Mouse (Mus musculus) cerebellum, postnatal 14 days (tissue): ENCODE measurements at regions not wholly inside any gene's neighbourhood (a gene's known extent, or its start where the extent isn't known, plus 50 kb on each side); places are given as distances from the start of the nearest gene placed in this dataset.

ENCODE experiments used
- DNase-seq, 2 experiments: peaks; one replicate each; pipeline ENCODE4 v3.0.0; 2021; ENCODE audit warnings: mixed read lengths in 2 of 2

GRCm38 (mm10) chr13:32536241-32536640, 197.7 kb upstream of the Gmds start:
- DNase-seq = no peak

DNA sequence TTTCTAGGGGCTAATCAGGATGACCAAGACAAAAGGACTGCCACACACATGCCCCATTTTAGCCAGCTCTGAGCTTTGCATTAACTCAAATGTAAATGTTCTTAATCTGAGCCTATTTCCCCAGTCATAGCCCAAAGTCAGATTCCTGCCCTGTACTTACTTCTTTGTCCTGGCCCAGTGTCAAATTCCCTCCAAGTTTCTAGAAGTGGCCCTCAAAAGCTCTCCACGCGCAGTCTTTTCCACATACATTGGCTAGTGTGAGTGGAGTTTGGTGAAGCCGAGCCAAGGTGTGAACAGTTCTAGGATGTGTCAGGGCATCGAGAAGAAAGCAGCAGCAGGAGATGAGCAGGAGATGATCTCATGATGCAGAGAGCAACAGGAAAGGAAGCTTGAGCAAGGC, 197.1 kb upstream of the Gmds start:
- DNase-seq = no peak

- DNase-seq = peak; percentile 6 to 17
Observed at GRCm38 (mm10) chr13:32530926-32531512, 192.5 kb upstream of the Gmds start.

DNA sequence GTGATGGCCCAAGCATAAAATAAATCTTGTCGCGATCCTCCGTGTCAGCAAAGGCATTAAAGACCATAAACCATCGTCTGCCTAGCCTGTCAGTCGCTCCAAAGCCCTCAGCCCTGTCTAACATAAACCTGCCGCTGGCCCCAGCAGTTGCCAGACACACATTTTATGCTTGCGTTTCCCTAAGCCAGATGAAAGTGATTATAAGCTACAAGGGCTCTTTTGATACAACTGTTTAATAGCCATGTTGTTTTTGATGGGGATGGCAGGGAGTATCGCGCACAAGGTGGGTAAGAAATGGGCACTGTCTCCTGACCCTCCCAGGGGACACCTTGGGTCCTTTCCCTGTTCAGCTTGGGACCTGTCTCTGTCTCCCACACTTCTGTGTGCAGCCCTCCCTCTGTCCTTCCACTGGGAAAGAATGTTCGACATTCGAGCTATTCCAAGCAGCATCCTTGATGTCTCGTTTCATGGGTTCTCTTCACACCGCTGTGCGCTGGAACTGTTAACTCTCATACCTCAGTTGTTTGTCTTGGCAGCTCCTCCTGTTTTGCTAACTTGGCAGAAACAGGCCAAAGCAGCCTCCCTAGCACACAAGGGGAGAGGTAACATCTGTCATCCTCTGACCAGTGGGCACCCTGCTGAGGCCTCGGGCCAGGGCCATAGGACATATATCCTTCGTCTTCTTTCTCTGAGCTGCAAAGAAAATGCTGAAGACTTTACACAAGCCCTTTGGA, 180.2 kb upstream of the Gmds start:
- DNase-seq = no peak

DNA sequence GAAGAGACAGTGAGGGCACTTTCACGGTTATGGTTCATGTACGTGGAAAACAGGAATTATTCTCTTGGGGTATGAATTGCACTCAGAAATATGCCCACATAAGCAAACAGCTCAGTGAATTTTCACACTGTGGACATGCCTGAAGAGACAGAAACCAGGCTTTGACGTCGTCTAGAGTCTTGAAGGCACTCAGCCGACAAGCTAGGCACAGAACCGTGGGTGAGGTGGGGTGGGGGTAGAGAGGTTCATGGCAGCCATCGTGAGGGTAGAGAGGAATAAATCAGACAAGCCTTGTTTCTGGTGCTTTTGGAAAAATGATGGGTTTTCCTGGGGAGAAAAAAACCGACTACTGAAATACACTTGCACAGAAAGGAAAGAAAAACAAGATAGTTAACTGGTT, 179.0 kb upstream of the Gmds start:
- no peak for DNase-seq

GRCm38 (mm10) chr13:32509231-32510023, 170.9 kb upstream of the Gmds start:
- no peak for DNase-seq

DNA sequence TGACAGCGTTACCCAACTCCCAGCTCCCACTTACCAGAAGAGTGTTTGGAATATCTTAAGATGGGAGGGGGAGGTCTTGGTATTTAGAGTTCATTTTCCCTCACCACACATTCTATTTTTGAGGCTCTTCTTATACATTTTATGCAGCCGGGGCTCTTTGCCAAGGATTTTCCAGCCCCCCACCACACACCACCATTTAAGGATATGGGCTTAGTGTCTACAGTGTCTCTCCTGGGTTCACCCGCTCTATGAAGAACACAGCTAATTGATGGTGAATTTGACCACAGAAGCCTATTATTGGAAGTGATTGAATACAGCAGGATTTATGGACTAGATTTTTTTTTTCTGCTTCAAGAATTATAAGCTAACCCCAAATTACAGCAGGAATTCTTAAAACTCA, 169.9 kb upstream of the Gmds start:
- DNase-seq = no peak

- no peak for DNase-seq
Observed at GRCm38 (mm10) chr13:32507825-32508224, 169.3 kb upstream of the Gmds start.

DNA sequence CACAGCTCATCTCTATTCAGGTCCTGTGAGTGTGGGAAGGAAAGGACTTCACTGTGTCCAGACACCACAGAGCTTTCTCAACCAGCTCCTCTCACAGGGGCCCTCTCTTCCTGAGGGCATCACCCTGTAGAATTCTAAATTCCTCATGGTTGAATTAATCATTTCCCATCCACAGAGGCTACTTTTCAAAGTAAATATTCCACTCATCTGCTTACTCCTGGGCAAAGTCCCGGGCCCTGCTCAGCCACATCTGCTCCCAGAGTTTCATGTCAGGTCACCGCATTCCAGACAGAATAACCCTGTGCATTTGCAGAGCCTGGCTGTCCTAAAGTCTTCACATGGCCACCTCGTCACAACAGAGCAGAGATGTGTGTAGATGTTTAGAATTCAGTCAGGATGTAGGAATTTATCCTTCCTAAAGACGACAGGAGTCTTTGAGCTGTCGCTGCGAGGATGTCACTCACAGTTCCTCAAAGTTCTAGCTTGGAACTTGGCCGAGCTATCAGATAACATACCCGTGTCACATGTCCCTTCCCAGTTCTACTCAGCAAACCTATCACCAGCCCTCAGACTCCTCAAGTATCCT, 159.8 kb upstream of the Gmds start:
- no peak for DNase-seq

DNA sequence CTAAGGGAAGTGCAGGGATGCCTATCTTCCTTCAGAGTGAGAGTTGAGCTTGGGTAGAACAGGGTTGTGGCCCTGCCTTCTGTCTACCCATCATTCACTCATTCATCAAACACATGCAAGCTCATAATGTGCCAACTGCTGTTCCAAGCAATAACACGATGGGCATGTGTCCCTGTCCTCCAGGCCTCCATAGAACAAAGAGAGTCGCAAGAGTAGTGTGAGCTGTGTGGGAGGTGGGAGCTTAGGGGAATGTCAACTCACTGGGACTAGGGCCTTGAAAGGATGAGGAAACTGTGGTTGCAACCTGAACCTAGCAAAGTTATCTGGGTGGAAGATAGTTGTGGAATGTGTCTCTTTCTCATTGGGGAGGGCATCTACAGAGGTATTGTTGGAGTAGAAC, 157.7 kb upstream of the Gmds start:
- DNase-seq = no peak

DNA sequence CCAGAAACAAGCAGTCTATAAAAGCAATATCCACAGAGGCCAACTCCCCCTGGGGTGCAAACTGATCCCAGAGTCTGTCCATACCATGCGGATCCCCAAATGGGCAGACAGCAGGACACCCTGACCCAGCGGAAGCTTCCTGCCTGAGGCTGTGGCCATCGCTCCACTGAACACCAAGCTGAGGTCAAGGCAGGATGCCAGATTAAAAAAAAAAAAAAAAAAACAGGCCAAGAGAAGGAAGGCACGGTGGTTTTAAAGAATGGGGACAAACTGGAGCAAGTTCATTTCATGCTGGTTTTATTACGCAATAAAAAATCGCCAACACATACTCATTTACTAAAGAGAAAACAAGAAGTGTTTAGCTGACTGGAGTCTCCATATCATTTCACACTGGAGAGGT, 156.5 kb upstream of the Gmds start:
- DNase-seq = peak; percentile 35 to 47

DNA sequence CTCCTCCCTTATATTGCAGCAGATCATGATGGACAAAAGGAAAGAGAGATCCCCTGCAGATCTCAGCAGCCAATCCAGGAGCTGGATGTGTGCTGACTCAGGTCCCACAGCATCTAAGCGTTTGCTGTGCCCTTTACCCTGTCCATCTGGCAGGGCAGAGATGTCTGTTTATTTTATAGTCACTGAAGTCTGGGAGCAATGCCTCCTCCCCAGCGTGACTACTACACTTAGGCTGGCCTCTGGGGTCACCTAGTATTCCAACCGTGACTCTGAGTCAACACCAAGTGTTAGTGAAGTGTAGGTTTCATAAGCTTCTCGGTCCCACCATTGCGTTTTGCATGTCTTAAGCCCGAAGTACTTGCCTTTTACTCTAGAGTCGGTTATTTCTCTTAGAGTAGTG, 155.3 kb upstream of the Gmds start:
- DNase-seq = no peak

DNA sequence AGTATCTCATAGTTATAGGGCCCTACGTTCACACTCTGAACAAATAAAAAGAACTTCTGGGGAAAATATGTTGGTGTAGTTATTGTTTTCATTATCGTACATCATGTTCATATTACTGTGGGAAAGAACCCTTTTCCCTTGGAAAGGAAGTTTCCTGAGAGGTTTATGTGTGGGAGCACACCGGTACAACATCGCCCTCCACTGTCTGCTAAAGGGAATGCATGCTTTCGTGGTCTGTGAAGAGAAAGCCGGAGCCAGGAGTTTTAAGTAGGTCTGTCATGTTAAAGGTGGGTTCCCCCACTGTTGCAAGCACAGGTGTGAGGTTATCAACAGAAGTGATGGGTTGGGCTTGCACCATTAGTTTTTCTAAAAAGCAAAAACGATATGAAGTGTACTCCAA, 154.8 kb upstream of the Gmds start:
- peak; percentile 72 to 82 for DNase-seq

GRCm38 (mm10) chr13:32492566-32492965, 154.0 kb upstream of the Gmds start:
- no peak for DNase-seq

DNA sequence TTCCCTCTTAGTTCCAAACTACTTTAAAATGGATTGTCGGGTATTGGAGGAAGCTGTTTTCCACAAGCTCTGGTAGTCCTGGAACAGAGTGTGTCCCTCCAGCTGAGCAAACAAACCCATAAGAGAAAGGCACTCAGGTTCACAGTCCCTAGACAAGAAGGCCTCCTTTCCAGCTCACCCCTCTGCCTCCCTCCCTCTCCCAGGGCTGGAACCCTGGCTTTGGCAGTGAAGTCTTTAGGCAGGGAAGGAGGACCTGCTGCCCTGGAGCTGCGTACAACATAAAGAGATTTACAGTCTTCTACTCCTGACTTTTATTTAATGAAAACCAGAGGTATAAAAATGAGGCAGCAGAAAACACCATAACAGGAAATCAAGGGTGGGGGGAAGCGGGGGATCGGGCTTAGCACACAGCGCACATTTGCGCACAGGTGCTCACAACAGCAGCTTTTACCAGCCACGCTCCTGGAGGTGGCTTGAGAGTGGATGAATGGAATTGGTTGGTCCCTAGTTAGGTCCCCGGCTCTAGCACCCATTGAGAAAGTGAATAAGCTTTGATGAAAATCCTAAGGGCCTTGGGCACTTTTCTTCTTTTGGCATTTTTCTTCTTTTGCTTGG, 143.0 kb upstream of the Gmds start:
- DNase-seq = no peak

DNA sequence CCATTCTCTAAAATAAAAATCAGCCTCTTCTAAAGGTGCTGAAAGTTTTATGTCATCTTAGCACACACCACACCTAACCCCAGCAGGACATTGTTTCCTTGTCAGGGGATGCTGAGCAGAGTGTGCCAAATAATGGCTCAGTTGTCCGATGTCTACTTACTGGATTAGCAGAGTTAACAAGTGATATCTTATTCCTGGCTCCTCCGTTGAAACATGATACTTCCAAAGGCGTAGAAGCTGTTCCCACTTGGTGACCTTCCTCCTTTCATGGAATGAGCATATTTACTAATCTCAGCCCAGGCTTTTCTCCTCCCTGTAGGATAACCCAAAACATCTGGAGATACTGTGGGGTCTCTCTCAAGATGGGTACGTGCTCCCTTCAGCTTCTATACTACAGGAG, 141.5 kb upstream of the Gmds start:
- DNase-seq = no peak

DNA sequence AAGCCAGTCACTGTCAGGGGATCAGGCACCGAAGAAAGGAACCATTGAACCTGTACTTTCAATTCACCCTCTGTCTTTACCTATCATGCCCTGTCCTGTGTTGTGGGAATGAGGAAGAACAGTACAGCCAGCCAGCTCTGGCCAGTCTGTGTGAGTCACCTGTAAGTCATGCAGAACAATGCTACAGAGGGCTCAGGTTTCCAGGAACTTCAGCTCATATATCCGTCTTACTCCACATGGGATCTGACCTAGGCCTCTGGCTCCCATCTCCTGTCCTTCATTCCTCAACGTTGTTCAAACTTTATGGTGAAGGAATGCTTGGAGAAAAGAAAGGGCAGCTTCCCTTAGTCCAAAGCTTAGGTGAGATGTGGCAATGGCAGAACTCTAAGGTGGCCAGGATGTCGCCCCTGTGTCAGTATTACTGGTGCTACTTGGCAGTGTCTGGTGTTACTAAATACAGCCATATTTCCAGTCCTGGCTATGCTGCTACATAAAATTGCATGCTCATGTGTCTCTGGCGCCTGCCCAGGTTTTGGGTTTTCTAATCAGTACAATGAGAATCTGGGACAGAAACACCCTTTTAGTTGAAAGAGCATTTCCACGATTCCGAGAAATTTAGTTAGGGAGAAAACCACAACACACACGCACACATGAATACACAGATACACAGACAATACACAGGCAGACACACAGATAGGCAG, 140.7 kb upstream of the Gmds start:
- DNase-seq = peak; percentile 61 to 72

DNA sequence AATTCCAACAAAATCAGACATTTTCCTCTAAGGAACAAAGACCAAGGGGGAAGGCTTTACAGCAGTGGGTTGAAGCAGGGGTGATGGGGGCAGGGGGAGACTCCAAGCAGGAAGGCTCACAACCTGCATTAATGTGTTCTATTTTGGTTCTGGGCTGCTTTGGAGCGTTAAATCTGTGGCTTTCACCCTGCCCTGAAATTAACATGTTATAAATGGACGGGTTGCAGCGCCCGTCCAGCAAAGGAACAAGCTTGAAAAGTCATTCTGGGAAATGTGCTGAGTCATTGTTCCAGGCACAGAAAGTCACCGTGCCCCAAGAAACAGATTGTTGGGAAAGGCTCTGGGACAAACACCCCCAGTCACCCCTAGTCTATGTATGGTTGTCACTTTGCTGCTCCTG, 127.2 kb upstream of the Gmds start:
- no peak for DNase-seq

- no peak for DNase-seq
Observed at GRCm38 (mm10) chr13:32465041-32465682, 126.6 kb upstream of the Gmds start.

DNA sequence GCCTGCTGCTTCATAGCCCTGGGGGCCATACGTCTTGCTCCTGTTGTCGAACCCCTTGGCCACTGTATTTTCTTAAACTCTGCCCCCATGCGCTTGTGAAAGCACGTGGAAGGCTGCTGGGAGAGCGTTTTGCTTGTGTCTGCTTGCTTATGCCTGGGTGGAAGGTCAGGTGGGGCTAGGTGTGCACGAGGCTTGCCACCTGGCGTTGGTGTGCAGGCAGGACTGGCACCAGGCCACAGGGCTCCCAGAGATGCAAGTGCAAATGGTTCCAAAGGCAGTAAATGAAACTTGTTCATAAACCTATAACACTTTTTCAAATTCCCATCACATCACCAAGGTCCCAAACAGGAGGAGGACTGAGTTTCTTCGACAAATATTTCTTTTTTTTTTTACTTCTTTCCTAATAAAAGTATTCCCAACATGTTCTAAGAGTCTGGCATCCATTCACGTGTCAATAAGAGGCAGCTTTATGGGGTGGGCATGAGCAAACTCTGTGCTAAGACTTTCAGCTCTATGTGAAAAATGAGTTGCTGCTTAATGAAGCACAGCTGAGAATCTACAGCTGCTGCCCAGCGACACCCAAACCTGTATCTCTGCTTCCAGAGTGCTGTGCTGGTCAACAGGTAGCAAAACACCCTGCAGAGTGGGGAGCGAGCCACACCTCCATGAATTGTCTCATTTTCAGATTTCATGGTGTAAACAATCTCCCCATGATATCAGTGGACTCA, 116.0 kb upstream of the Gmds start:
- DNase-seq = no peak

DNA sequence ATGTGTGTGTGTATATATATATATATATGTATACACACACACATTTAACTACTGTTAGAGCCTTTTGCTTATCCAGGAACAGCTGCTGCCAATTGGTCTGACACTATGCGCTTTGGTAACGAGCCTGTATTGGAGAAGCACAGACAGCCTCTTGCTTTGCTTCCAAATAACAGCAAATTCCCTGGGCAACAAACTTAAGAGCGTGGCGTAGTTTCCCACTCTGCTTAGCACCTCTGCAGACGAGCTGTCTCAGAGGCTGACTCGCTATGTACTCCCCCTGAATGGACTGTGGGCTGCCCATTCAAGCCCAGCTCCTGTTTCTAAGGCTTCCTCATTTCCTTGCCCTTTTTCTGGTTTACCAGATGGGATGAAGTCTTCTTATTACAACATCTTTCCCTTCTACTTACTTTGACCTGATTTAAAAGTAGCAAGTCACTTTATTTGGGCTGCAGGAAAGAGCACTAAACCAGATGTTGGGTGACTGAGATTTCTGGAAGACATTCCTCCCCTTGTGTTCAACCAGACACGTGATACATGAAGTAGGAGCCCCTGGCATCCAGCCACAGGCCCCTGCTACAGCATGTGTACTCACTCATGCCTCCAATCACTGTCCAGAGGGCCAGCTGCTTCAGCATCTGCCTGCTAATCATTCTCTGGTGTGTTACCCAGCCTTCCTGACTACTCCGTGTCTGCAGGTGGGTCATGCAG, 111.3 kb upstream of the Gmds start:
- peak in 1 of 2 experiments; percentile 15 for DNase-seq
